Mouse (Mus musculus) liver, embryonic 16.5 days (tissue): ENCODE measurements at regions not wholly inside any gene's neighbourhood (a gene's known extent, or its start where the extent isn't known, plus 50 kb on each side); places are given as distances from the start of the nearest gene placed in this dataset.

Source experiments
- ATAC-seq: fragments of 200-750 bp; cut with Nextera tagmentation; 2 replicates; pipeline ENCODE4 v1.8.0; 2017; ENCODE audit warnings: low read depth, mild to moderate bottlenecking, moderate number of reproducible peaks, moderate library complexity
- H3K27ac ChIP-seq: fragments of 300-500 bp; sonication (generic); 2 replicates; pipeline ENCODE4 v1.5.1; 2014; ENCODE audit warnings: mild to moderate bottlenecking, low read length
- H3K27me3 ChIP-seq: fragments of 300-500 bp; sonication (generic); 2 replicates; pipeline ENCODE4 v1.6.1; 2014; ENCODE audit warnings: low read depth, low read length, mixed read lengths; ENCODE audit not compliant: control insufficient read depth, insufficient read depth
- H3K36me3 ChIP-seq: fragments of 300-500 bp; sonication (generic); 2 replicates; pipeline ENCODE4 v1.6.1; 2014; ENCODE audit warnings: mild to moderate bottlenecking; ENCODE audit not compliant: control insufficient read depth, insufficient read depth
- H3K4me1 ChIP-seq: fragments of 300-500 bp; sonication (generic); 2 replicates; pipeline ENCODE4 v1.6.1; 2014; ENCODE audit warnings: low read depth, low read length, mixed read lengths; ENCODE audit not compliant: control insufficient read depth
- H3K4me2 ChIP-seq: fragments of 300-500 bp; sonication (generic); 2 replicates; pipeline ENCODE4 v1.6.1; 2014; ENCODE audit warnings: low read depth, low read length, mixed read lengths
- H3K4me3 ChIP-seq: fragments of 300-500 bp; sonication (generic); 2 replicates; pipeline ENCODE4 v1.5.1; 2014; ENCODE audit warnings: low read depth, mild to moderate bottlenecking, low read length
- H3K9ac ChIP-seq: fragments of 300-500 bp; sonication (generic); 2 replicates; pipeline ENCODE4 v1.6.1; 2014; ENCODE audit warnings: low read depth, low read length
- H3K9me3 ChIP-seq: fragments of 300-500 bp; sonication (generic); replicated peaks from 2 replicates; pipeline ENCODE4 v1.6.1; 2016; ENCODE audit warnings: low read length; ENCODE audit not compliant: control insufficient read depth
- WGBS: fragments of 180-500 bp; shearing (Covaris S2); extraction: QIAGEN DNeasy Blood & Tissue Kit; methylation state at CpG from one replicate; pipeline ENCODE4 v1.1.7; 2014; ENCODE audit not compliant: insufficient replicate concordance; 5-methylcytosine and 5-hydroxymethylcytosine counted together

DNA sequence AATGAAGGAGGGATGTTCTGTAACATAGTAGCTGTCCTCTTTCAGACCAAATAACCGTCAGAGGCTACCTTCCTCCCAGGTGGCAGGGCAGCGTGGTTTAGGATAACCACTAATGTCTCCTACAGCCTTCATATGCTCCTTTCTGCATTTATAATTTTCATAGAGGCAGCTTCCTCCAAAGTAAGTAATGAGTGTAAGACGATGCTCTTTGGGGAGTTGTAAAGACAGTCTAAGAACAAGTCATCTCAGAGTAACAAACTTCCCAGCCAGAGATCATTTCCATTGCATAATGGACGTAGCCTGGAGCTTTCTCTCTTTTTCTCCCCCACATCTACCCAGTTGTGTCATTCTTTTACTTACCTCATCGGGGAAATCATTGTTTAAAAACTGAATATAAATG is 292.3 kb upstream of the Adamts9 start:
- WGBS: 62% methylated on average over 5 of the region's 5 CpGs
- no peak for ATAC-seq

DNA sequence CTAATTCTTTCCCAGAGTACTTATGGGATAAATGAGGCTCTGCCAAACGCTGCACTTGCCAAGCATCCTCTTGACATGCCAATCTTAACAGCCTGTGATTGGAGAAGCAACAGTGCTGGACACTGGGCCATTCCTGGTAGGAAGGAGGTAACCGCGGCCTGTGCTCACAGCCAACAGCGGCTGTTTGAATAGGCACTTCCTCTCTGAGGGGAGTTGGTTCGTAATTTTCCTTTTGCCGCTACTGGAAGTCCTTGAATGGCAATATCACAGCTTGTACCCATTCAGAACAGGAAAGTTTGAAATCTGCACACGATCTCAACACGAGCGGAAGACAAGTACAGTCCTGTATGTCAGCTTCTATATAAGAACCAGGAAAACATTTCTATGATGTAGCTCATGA is 289.3 kb upstream of the Adamts9 start:
- Histone ChIP-seq H3K4me3 (no peak overlapping the region), H3K36me3 (no peaks in the 10 kb centered on the region), H3K4me1 (no peaks in the 10 kb centered on the region), H3K9ac (no peak overlapping the region), H3K4me2 (no peak overlapping the region), H3K9me3 (no peaks in the 10 kb centered on the region), H3K27me3 (no peaks in the 10 kb centered on the region), H3K27ac (no peak overlapping the region)
- 47% methylated on average over 9 of the region's 9 CpGs for WGBS
- ATAC-seq: no peak

More for the DNA sequence above, 292.3 kb upstream of the Adamts9 start:
- H3K9me3 ChIP-seq: no peaks in the 10 kb centered on the region
- no peaks in the 10 kb centered on the region for H3K36me3 ChIP-seq
- no peak overlapping the region for H3K27ac ChIP-seq
- H3K4me1 ChIP-seq: no peaks in the 10 kb centered on the region
- H3K4me2 ChIP-seq: no peak overlapping the region
- no peak overlapping the region for H3K4me3 ChIP-seq
- H3K27me3 ChIP-seq: no peaks in the 10 kb centered on the region
- no peak overlapping the region for H3K9ac ChIP-seq

DNA sequence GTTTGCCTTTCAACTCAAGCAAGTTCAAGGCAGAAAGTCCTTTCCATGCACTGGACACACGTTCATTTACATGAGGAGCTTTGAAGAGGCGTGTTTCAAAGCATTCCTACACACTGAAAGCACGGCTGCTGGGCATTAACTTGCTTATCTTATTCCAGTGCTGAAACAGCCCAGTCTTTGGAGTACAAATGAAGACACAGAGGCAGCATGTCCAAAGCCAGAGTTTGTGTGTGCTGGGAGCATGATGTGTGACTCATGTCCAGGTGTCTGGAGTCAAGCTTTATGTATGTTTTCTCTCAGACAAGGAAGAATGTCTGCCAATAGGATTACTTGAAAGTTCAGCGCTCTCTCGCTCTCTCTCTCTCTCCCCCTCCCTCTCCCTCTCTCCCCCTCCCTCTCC is 287.2 kb upstream of the Adamts9 start:
- Histone ChIP-seq H3K4me1 (no peaks in the 10 kb centered on the region), H3K36me3 (no peaks in the 10 kb centered on the region), H3K4me2 (no peak overlapping the region), H3K4me3 (no peak overlapping the region), H3K27me3 (no peaks in the 10 kb centered on the region), H3K9ac (no peak overlapping the region), H3K9me3 (no peaks in the 10 kb centered on the region), H3K27ac (no peak overlapping the region)
- WGBS: 59% methylated on average over 5 of the region's 5 CpGs
- no peak for ATAC-seq

GRCm38 (mm10) chr6:93229320-93229719 is 286.0 kb upstream of the Adamts9 start:
- H3K9me3 ChIP-seq: no peaks in the 10 kb centered on the region
- ATAC-seq: no peak
- no peaks in the 10 kb centered on the region for H3K4me1 ChIP-seq
- no peak overlapping the region for H3K4me3 ChIP-seq
- 60% methylated on average over 2 of the region's 2 CpGs for WGBS
- no peaks in the 10 kb centered on the region for H3K36me3 ChIP-seq
- H3K27ac ChIP-seq: no peak overlapping the region
- H3K27me3 ChIP-seq: no peaks in the 10 kb centered on the region
- no peak overlapping the region for H3K4me2 ChIP-seq
- no peak overlapping the region for H3K9ac ChIP-seq

DNA sequence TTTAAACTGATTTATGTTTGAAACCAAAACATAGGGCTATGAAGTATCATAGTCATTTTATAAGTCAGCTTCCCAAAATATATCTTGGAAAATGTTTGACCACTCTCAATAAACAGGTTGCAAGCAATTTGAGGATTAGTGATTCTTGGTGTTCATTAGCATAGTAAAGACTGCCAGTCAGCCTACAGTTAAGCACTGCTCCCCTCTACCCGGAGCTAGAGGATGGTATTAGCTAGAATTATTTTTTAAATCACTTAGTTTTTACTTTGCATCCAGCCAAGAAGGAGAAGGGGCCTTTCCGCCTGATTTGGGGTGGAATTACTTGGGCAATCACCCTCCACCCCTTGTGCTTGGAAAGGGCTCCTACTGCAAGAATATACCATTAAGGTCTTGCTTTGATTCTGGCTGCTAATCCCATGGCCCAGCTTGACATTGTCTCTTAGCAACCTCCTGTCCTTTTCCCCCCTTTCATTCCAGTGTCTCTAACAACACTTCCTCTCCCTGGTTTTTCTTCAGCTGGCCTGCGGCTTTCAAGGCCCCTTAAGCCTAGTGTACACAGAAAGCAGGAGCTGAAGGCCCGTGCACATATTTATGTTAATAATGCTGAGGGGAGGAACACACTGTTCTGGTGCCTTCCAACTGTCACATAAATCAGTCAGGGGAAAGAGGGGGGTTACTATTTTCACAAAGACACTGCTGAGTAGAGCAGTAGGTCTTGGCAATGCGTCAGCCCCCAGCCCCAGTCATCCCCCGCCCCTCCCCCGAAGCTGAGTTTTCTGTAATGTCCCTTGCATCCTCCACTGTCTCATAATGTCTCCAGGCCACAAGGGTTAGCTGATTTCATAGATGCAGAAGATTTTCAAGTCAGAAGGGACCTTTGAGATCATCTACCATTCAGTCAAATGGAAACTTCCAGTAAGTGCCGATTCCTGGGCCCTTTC is 280.6 kb upstream of the Adamts9 start:
- 42% methylated on average over 8 of the region's 8 CpGs for WGBS
- Histone ChIP-seq H3K9ac (no peak overlapping the region), H3K36me3 (no peaks in the 10 kb centered on the region), H3K27me3 (no peaks in the 10 kb centered on the region), H3K4me1 (no peaks in the 10 kb centered on the region), H3K27ac (no peak overlapping the region), H3K4me2 (no peak overlapping the region), H3K9me3 (no peaks in the 10 kb centered on the region), H3K4me3 (no peak overlapping the region)
- no peak for ATAC-seq

DNA sequence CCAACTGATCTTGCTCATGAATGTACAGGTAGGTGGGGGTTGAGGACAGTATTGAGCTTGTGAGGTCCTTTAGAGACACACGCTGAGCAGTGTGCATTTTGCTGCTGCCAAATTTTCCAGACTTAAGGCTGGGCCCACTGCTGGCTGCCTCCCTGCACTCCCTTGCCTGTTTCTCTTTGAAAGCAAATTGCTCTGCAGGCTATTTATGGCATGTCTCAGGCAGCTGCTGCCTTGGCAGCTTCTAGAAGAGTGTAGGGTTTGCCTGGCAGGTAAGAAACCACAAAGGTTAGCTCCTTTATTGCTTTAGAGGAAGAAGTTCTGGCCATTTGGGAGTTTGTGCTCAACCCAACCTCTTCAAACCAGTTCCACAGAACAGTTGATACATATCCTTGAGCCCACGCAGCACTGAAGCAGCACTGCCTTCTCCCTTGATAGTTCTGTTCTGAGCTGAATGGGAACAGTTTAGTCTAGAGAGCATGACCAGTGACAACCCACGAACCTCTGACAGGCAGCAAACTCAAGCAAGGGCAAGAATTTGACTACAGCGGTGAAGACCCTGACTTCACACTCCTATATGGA is 274.8 kb upstream of the Adamts9 start:
- Histone ChIP-seq H3K9ac (no peak overlapping the region), H3K36me3 (no peaks in the 10 kb centered on the region), H3K4me3 (no peak overlapping the region), H3K4me2 (no peak overlapping the region), H3K9me3 (no peaks in the 10 kb centered on the region), H3K4me1 (no peaks in the 10 kb centered on the region), H3K27ac (no peak overlapping the region), H3K27me3 (no peaks in the 10 kb centered on the region)
- ATAC-seq: no peak
- 56% methylated on average over 4 of the region's 4 CpGs for WGBS

DNA sequence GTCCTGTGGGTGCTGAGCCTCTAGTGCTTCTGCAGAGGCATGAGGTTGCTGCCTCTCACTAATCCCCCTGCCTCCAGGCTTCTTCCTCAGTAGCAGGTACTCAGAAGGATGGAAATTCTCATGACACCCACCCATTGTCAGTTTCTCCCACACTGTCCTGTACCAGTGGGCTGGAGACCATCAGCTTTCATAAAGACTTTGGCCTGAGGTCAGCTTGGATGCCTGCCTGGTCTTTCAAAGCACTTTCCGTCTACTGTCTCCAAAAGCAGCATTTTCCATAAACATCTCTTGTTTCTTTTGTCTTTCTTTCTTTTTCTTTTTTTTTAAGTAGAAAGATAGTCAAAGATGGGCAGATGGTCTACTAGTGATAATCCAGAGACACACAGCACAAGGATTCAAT is 257.6 kb upstream of the Adamts9 start:
- WGBS: 72% methylated on average over 1 of the region's 1 CpGs
- Histone ChIP-seq H3K9me3 (no peaks in the 10 kb centered on the region), H3K4me1 (no peaks in the 10 kb centered on the region), H3K4me2 (no peak overlapping the region), H3K27ac (no peak overlapping the region), H3K4me3 (no peak overlapping the region), H3K9ac (no peak overlapping the region), H3K36me3 (no peaks in the 10 kb centered on the region), H3K27me3 (no peaks in the 10 kb centered on the region)
- ATAC-seq: no peak

DNA sequence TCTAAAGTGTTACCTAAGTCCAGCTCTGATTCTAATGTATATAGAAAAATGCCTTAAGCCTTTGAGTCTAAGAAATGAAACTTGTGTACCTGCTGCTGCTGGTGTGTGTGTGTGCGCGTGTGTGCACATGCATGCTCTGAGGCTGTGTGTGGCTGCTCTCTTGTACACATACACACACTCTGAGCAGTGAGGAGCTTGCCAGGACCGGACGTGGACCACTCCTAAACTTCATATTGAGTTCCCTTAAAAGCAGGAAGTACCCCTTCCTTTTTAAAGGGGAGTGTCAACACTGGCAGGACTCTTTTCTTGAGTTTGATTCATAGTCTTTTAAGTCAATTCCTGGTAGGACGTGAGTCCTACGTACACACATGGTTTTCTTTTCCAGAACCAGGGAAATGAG is 251.4 kb upstream of the Adamts9 start:
- Histone ChIP-seq H3K27me3 (no peaks in the 10 kb centered on the region), H3K36me3 (no peaks in the 10 kb centered on the region), H3K4me2 (no peak overlapping the region), H3K4me3 (no peak overlapping the region), H3K9ac (no peak overlapping the region), H3K27ac (no peak overlapping the region), H3K9me3 (no peaks in the 10 kb centered on the region), H3K4me1 (no peaks in the 10 kb centered on the region)
- ATAC-seq: no peak
- 44% methylated on average over 6 of the region's 6 CpGs for WGBS

DNA sequence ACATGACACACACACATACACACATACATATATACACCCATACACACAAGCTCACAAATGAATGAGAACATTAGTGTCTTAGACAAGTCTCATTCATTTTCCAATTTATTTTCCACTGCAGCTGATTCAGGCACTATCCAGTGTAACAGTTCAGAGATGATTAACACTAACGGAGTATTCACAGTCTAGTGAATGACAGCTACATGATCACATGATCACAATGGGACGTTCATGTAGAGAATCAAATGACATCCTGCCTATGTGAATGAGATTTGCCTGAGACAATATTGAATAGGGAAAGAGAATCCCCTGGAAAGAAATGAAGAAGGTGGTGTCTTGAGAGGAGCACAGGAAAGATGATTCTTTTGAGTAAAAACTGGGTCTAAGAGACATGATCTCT is 249.7 kb upstream of the Adamts9 start:
- no peaks in the 10 kb centered on the region for H3K36me3 ChIP-seq
- ATAC-seq: no peak
- no peak overlapping the region for H3K4me3 ChIP-seq
- no peaks in the 10 kb centered on the region for H3K4me1 ChIP-seq
- H3K4me2 ChIP-seq: no peak overlapping the region
- H3K27ac ChIP-seq: no peak overlapping the region
- H3K27me3 ChIP-seq: no peaks in the 10 kb centered on the region
- WGBS: 52% methylated on average over 2 of the region's 2 CpGs
- no peak overlapping the region for H3K9ac ChIP-seq
- H3K9me3 ChIP-seq: no peaks in the 10 kb centered on the region
